Mouse (Mus musculus): ENCODE measurements around the gene Olfr51.
"Not testable (repeated sequence)": the region's sequence is repeated elsewhere in the genome, so short reads cannot be mapped to it uniquely, and the experiment has no call there.

The Olfr51 gene

DNA sequence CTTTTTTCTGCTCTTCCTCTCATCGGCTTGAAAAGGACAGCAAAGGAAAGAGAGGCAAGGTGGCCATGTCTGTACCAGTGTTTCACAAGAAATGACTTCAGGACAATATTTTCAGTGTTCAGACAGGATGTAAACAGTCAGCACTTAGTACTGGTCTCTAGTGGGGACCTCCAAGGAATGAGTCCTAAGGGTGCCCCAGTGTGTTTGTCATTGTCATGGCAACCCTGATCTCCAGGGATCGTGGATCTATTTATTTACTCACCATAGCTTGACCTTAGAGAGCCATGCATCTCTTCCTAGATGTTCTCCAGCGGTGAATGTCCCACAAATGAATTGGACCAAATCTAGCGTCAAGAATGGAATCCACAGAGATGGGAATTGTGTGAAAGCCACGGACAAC lies at the start of gene Olfr51:
Olfr51 (plus strand) TSS at position 301 of the 400 bp plus-strand sequence.
- no peak for ATAC-seq (ENCODE audit: low TSS enrichment)

DNA sequence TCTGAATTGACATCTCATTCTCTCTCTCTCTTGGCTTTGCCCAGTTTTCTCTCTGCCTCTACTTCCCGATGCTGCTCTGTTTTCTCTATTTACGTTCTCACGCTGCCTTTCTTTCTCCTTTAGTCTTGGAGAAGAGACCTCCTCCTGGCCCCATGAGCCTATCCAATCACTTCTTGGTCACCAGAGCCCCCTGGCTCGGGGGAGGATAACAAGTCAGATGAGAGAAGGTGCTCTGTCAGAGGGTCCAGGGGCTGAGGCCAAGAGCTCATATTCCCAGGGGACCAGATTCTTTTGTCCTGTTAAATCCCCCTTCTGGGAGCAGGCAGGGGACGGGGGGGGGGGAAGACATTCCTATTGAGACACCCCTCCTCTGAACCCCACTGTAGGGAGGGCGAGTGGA lies 49.7 kb upstream of the Olfr51 start, which contains the start of gene Prop1:
Prop1 (minus strand) TSS at position 101 of the 400 bp plus-strand sequence.
- ATAC-seq (ENCODE audit: low TSS enrichment), result no peak

GRCm38 (mm10) chr11:50964886-50965285 lies 38.5 kb upstream of the Olfr51 start:
- ATAC-seq (ENCODE audit: low TSS enrichment), result no peak

GRCm38 (mm10) chr11:50966230-50966629 lies 37.2 kb upstream of the Olfr51 start, which contains the start of gene Olfr1378:
Olfr1378 (plus strand) TSS chr11:50966530.
- ATAC-seq (ENCODE audit: low TSS enrichment), result no peak

DNA sequence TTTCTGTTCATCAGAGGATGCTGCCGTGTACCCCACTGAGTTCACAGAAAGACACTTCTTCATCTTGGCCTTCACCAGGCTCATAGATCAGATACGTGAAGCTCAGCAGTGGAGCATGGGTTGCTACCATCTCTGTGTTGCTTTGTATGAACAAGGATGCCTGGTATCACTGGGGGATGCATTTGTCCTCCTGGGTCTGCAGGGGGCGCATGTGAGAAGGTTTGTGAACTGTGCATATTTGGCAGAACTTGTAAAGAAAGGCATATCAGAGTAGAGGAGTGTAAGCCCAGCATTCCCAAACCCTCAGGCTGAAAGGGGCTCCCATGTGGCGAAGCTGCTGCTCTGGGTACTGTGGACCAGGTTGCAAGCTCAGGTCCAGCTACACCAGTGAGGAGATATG lies 26.2 kb upstream of the Olfr51 start:
- ATAC-seq (ENCODE audit: low TSS enrichment), result no peak

- no peak for ATAC-seq (ENCODE audit: low TSS enrichment)
Observed at GRCm38 (mm10) chr11:50981667-50982066, 21.7 kb upstream of the Olfr51 start, which contains the start of gene Olfr1377. Olfr1377 (plus strand) TSS chr11:50981967.

GRCm38 (mm10) chr11:51011821-51012220 lies 8.4 kb downstream of the Olfr51 start:
- ATAC-seq (ENCODE audit: low TSS enrichment), result no peak

- ATAC-seq (ENCODE audit: low TSS enrichment), result no peak
Observed at GRCm38 (mm10) chr11:51013936-51014335, 10.5 kb downstream of the Olfr51 start, which contains the start of gene Olfr54. Olfr54 (plus strand) TSS chr11:51014236.

DNA sequence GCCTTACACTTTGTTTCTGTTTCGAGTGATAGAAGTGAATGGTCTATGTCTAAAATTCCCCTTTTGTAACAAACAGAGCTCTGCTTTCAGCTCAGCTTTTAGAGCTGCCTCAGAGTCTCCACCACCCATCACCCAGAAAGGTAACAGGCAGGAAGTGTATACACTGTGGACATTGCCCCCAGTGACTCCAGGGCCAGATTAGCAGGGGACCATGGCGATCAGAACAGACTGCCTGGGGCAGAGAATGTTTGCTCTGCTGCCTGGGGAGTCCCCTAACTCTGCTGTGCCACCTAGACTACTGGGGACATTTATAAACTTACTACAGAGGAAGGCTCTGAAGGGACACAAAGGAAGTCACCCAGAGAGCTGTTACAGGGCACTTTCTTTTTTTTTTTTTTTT lies 12.9 kb downstream of the Olfr51 start:
- no peak for ATAC-seq (ENCODE audit: low TSS enrichment)

DNA sequence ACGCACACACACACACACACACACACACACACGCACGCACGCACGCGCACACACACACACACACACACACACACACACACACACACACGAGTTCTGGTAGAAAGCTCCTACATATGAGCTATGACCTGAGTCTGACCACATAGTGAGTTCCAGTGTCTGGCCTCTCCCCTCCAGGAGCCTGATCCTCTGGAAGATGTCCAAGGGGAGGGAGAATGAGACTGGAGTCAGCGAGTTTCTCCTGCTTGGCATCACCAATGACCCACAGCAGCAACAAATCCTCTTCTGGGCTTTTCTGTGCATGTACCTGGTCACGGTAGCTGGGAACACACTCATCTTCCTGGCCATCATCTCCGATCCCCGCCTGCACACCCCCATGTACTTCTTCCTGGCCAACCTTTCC lies 23.4 kb downstream of the Olfr51 start:
- not testable (repeated sequence) for ATAC-seq (ENCODE audit: low TSS enrichment)

DNA sequence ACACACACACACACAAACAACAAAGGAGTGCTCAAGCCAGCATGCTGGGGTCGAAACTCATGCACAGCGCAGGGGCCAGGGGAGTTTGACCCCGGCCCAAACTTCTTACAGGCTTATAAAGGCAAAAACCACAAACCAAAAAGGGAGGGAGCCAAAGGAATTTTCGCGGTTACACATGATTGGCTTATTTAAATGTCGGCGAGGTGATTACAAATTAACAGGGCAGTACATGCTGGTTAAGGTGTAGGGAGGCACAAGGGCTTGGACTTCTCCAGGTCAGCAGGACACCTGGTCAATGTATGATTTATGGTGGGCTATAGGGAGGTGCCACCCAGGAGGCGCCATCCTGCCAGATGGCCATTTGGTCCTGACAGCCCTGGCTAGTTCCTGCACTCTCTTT lies 26.0 kb downstream of the Olfr51 start:
- ATAC-seq (ENCODE audit: low TSS enrichment), result not testable (repeated sequence)

GRCm38 (mm10) chr11:51030225-51030624 lies 26.8 kb downstream of the Olfr51 start:
- no peak for ATAC-seq (ENCODE audit: low TSS enrichment)

DNA sequence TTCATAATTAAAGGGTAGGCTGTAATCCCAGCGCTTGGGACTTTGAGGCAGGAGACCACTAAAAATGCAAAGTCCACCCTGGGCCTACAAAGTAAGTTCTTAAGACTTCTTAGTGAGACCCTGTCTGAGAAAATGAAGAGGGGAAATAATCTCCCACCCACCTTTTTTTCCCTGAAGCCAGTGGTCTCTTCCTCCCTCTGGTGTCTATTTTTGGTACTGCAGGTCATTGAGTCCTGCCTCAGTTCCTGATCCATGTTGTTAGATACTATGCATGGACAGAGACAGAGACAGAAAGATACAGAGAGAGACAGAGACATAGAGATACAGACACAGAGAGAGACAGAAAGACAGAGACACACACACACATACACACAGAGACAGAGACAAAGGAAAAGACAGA lies 29.5 kb downstream of the Olfr51 start:
- no peak for ATAC-seq (ENCODE audit: low TSS enrichment)

DNA sequence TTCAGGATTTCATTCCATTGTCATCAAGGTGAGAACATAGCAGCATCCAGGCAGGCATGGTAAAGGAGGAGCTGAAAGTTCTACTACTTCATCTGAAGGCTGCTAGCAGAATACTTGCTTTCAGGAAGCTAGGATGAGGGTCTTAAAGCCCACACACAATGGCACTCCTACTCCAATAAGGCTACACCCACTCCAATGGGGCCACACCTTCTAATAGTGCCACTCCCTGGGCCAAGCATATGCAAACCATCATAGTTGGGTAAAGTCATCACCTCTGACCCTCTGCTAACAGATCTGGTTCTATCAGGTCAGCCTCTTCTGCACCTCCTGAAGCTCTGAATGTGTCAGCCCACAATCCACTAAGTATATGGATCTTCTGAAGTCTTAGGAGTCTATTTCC lies 30.7 kb downstream of the Olfr51 start:
- ATAC-seq (ENCODE audit: low TSS enrichment), result not testable (repeated sequence)

DNA sequence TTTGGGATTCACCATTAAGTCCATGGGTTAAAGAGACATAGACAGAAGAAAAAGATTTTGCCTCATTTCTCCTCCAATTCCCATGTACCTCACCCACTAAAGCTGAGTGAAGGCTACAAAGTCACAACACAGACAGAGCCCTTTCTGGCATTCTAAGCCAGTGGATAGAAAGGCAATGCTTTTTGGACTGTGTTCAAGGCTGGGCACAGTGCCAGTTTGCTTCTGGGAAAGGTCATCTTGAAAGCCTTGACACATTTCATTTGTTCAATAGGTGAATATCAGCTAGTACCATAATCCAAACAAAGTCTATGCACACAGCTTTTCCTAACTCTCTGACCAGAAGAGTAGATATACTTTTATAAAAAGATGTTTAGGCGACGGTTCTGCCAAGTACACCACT lies 32.6 kb downstream of the Olfr51 start:
- no peak for ATAC-seq (ENCODE audit: low TSS enrichment)

DNA sequence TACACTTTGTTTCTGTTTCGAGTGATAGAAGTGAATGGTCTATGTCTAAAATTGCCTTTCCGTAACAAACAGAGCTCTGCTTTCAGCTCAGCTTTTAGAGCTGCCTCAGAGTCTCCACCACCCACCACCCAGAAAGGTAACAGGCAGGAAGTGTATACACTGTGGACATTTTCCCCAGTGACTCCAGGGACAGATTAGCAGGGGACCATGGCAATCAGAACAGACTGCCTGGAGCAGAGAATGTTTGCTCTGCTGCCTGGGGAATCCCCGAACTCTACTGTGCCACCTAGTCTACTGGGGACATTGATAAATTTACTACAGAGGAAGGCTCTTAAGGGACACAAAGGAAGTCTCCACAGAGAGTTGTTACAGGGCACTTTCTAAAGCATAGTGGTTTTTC lies 41.4 kb downstream of the Olfr51 start:
- not testable (repeated sequence) for ATAC-seq (ENCODE audit: low TSS enrichment)

- ATAC-seq (ENCODE audit: low TSS enrichment), result not testable (repeated sequence)
Observed at GRCm38 (mm10) chr11:51047809-51048208, 44.4 kb downstream of the Olfr51 start, which contains the start of gene Olfr1375. Olfr1375 (plus strand) TSS chr11:51048109.

GRCm38 (mm10) chr11:51051678-51052077 lies 48.3 kb downstream of the Olfr51 start:
- no peak for ATAC-seq (ENCODE audit: low TSS enrichment)

DNA sequence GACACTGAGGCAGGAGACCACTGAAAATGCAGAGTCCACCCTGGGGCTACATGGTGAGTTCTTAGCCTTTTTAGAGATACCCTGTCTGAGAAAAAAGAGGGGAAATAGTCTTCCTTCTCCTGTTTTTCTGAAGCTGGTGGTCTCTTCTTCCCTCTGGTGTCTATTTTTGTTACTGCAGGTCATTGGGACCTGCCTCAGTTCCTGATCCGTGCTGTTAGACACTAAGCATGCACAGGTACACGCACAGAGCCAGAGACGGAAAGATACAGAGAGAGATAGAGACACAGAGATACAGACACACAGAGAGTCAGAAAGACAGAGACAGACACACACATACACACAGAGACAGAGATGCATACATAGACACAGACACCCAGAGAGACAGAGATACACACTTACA lies 49.8 kb downstream of the Olfr51 start:
- no peak for ATAC-seq (ENCODE audit: low TSS enrichment)

DNA sequence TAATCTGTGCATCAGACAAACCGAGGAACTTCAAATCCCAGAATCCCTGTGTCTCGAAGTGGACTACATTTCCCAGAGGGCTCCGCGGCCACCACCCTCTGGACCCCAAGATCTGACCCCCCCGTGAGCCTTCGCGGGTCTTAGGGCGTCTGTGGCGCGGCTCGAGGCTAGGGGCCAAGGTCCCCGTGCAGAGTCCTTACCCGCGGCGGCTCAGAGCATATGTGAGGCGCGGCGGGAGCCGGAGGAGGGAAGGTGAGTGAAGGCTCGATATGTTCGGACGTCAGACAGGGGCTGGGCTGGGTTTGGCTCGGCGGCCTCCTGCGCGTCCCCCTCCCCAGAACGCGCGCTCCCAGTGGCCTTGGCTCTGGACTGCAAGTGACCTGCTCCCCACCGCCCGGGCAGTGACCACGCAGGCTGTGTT lies 55.8 kb downstream of the Olfr51 start, which contains the start of gene Zfp354a:
Zfp354a (plus strand) TSS at position 107 of the 421 bp plus-strand sequence.
- ATAC-seq (ENCODE audit: low TSS enrichment), result peak; percentile 95

All from frontal cortex, adult (tissue).